Mouse (Mus musculus) adrenal gland, adult (tissue): ENCODE results near the gene Slc35a1.

ENCODE experiments used
- DNase-seq, 2 experiments: peaks; one replicate each; pipeline ENCODE4 v3.0.0; 2022 to 2023; ENCODE audit warnings: low spot score in 1 of 2; ENCODE audit not compliant: inconsistent age in 2 of 2

The Slc35a1 gene

GRCm38 (mm10) chr4:34656101-34656500 lies 31.1 kb downstream of the Slc35a1 start:
- no peak for DNase-seq

DNA sequence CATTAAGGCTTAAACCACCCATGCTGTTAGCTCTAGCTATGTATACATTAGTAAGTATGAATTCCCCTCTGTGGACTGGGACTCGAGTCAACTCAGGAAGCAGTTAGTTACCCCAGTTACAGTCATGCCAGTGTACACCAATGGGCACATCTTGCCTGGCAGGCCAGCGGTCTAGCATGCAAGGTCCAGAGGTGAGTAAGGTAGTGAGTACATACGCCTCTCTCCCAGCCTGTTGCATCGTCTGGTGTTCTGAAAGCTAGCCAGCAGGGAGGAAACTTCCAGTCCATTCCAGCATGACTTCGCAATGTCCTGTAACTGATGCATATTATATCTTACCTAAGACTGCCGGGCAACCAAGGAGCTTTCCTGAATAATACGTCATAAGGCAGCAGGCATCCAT lies 34.1 kb downstream of the Slc35a1 start:
- no peak for DNase-seq

- DNase-seq = no peak
Measured at GRCm38 (mm10) chr4:34644779-34645178, 42.5 kb downstream of the Slc35a1 start.

DNA sequence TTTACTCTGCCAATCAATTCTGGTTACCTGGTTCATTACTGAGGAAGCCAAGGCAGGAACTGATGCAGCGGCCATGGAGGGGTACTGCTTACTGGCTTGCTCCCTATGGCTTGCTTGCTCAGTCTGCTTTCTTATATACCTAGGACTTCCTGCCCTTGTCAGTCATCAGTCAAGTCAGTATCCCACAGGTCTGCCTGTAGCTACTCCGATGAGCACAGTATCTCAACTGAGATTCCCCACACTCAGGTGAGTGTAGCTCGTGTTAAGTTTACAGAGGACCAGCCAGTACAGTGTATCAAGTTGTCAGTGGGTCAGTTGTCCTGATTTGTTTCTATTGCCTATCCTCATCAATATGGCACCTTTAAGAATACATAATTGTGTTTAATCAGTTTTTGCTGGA lies 46.5 kb downstream of the Slc35a1 start:
- DNase-seq = no peak

- DNase-seq = no peak
Measured at GRCm38 (mm10) chr4:34639745-34640364, 47.4 kb downstream of the Slc35a1 start.

DNA sequence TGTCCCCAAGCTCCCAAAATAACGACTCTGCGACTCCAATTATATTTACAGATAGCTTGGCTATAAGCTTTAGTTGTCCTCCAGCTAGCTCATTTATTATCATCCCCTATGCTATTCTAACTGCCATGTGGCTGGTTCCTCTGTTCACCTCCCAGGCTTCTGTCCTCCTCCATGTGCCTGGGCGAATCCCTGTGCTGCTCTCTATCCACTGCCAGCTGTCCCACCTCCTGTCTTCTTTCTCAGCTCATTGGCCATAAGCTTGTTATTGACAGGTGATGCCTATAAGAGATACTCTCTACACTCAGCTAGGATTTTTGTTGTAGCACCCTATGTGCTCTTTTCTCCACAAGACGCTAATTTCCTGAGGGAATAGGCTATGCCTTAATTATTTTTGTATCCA lies 49.4 kb downstream of the Slc35a1 start:
- DNase-seq = no peak

DNA sequence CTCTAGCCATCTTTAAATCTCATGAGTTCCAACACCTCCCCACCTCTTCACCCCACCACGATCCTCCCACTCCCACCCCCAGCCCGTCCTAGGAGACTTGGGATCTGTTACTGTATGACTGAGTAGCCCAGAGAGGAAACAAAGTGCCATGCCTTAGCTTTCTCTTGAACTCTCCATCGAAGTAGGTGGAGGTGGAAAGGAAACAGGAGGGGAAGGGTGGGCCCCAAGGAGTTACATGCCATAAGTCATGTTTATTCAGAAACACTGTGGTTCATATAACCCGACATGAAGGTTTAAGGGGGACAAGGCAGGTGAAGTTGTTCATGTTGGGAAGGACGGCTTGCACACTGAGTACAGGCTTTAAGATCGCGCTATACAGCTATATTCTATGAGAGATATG lies 49.9 kb downstream of the Slc35a1 start:
- DNase-seq = no peak

- DNase-seq = no peak
Measured at GRCm38 (mm10) chr4:34636036-34636435, 51.2 kb downstream of the Slc35a1 start.

DNA sequence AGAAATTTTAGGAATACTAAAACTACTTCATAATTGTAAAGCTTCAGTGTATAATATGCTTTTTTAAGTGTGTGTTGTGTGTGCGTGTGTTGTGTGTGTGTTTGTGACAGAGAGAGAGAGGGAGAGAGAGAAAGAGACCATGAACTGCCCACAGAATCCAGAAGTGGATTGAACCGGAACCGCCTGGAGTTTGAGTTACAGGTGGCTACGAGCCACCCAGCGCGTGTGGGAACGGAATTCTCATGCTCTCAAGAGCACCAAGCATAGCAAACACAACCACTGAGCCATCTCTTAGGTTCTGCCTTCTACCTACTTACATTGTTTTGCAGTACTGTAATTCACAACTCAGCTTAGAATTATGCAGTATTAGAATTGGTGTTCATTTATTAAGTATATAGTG lies 53.1 kb downstream of the Slc35a1 start:
- DNase-seq = no peak

GRCm38 (mm10) chr4:34629956-34630355 lies 57.3 kb downstream of the Slc35a1 start:
- no peak for DNase-seq

GRCm38 (mm10) chr4:34626401-34626800 lies 60.8 kb downstream of the Slc35a1 start:
- peak; percentile 50 to 81 for DNase-seq

- peak in 1 of 2 experiments; percentile 59 for DNase-seq
Measured at GRCm38 (mm10) chr4:34625556-34625955, 61.7 kb downstream of the Slc35a1 start.

- no peak for DNase-seq
Measured at GRCm38 (mm10) chr4:34616146-34616545, 71.1 kb downstream of the Slc35a1 start.

- DNase-seq = peak; percentile 18 to 75
Measured at GRCm38 (mm10) chr4:34615303-34615702, 71.9 kb downstream of the Slc35a1 start.

GRCm38 (mm10) chr4:34614630-34615094 lies 72.6 kb downstream of the Slc35a1 start, which contains the start of the genes Orc3 and Rars2:
Gene Orc3 (minus strand): TSS chr4:34614944.
Gene Rars2 (plus strand): TSS chr4:34614957.
- DNase-seq = peak; percentile 95 to 97

GRCm38 (mm10) chr4:34613571-34614145 lies 73.6 kb downstream of the Slc35a1 start:
- peak in 1 of 2 experiments; percentile 59 for DNase-seq
